Mouse (Mus musculus) left cerebral cortex, adult 11 months (tissue): ENCODE results near the gene Foxn3.

Experiments used
- DNase-seq: peaks from one replicate; pipeline ENCODE4 v3.0.0; 2022; ENCODE audit warnings: low spot score

The Foxn3 gene

DNA sequence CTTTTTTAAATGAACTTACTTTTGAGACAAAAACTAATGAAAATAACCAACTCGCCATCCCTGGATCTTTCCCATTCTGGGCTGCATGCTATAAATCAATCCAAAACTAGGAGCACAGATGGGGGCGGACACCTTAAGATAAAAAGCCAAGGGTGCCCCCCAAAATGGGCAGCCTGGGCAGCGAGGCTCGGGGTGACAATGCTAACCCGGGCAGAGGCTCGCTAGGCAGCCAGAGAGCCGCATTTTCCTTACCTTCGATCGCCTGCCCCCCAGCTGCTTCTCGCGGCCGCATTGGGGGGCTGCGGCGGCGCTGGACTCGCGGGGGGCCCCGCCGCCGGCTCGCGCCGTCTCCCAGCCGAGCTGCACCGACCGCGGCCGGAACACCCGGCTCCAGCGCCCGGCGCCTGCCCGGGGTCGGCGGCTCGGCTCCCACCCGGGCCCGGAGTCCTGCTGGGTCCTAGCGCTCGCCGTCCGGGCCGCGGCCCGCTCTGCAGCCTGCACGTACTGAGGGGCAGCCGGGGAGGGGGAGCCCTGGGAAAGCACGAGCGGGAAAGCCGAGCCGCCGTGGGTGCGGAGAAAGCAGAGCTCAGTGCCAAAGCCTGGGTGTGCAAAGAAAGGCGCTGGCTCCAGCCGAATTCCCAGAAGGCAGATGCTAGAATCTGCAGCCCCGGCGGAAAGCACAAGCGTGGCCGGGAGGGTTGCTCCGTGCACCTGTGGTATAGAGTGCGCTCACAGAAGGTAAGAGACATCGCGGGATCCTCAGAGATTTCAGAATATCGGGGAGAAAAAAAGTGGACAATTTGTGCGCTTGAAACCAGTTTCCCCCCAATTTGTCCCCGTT is at the start of gene Foxn3:
Foxn3 (minus strand) TSS at position 364 of the 841 bp plus-strand sequence.
- DNase-seq, result peak; percentile 29

DNA sequence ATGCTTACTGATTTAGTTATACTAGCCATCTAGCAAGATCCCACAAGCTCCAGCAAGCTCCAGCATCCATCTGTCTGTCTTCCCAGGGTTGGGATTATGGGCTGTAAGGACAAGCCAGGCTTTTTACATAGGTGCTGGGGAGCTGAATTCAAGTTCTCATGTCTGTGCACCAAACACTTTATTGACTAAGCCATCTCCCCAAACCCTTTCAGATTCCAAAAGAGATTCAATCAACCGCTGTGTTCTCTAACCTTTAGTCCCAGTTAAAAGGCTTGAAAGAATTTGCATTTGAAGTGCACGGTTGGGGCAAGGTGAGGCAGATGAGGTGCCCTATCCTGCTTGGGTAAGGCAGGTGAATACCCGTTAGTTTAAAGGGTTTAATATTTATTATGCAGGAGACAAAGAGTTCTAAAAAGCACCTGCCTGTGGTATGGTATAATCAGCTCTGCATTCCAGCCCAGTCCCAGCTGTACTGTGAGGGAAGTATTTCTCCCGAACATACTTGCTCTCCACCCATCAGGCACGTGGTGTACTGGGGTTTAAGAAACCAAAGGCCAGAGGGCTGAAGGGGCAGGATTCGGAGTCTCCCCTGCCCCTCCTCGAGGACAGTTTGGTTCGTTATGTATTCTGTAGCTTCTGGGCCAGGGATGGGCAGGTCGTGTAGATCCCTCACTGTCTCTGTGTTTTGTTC is 48.9 kb upstream of the Foxn3 start:
- no peak for DNase-seq

DNA sequence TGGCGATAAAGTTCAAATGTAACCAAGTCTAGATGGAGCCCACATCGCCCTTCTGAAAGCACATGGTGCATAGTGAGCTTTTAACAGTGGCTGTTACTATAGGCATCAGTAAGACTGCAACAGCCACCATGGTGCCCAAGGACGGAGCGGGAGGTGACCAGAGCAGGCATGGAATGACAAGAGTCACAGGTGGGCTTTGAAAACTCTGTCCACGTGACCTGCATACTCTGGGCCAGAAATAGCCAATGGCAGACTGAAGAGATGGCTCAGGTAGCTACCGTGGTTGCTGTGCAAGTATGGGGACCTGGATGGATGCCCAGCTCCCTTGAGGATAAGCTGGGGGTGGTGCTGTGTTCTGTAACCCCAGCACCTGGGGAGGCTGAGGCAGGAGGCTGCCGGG is 47.5 kb upstream of the Foxn3 start:
- DNase-seq, result no peak

DNA sequence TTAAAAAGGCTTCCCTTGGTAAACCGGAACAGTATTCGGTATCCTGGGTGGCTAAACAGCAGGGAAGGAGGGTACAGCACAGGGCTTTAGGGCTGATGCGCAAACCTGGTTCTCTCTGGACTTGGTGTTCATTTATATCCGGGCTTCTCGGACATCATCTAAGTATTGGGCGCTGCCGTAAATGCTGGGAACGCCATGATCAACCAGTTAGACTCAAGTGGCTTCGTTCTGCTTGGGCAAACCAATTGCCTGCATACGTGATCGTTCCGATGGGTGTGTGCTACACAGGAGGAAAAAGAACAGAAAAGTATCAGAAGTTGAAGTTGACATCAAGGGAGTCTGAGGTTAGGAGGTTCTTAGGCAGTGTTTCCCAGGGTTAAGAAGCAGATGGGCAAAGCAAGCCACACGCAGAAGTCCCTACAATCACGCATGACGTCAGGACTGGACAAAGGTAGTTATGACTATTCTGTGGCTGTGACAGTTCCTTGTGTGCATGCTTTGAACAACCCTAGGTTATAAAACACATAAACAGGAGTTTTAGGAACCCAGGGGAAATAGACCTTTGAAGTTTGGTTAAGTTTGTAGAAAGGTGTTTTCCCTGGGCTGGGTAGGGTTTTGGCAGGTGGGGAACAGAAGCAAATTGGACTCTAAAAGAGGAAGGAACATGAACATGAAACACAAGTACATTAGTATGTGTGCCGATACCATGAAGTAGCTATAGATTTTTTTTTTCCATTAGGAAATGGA is 46.9 kb upstream of the Foxn3 start:
- no peak for DNase-seq

DNA sequence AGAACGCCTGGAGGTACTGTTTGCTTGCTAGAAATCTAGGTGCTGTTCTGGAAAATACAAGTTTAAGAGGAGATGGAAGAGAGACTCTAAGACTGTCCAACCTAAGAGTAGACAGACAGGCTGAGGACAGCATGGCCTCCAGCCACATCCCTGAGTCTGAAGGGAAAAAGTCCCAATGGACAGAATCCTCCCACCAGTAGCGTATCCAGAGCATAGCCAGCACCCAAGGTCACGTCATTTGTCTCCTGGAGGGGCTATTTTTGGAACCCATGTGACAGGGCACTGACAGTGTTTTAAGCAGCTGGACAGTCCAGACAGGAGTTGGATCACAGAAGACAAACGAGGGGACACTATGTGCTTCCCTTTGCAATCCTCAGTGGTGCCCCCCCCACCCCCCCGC is 46.3 kb upstream of the Foxn3 start:
- DNase-seq, result no peak

DNA sequence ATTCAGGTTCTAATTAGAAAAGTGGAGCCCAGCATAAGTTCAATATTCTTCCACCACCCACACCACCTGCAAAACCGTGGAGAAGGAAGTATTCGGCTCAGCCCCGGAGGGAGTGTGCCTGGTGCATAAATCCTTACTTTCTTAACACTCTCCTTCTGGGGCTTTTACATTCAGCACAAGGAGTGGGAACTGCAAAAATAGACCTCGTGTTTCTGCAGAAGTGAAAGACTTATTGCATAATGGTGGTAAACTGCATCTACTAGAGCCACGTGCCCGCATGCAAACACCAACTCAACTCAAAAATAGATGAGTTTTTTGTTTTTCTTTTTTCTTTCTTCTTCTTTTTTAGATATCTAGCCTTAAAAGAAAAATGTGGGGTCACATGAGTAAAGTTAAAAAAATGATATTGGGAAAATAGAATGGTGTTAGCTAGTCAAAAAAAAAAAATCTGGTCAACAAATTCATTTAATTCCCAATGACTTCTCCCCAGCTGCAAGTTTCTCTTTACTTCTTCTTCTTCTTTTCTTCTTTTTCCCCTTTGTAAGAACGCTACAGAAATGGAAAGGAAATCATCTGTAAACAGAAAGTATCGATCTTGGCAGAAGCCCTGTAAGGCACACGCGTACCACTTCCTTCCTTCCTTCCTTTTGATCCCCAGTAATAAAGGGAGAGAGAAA is 45.0 kb upstream of the Foxn3 start:
- DNase-seq, result no peak

DNA sequence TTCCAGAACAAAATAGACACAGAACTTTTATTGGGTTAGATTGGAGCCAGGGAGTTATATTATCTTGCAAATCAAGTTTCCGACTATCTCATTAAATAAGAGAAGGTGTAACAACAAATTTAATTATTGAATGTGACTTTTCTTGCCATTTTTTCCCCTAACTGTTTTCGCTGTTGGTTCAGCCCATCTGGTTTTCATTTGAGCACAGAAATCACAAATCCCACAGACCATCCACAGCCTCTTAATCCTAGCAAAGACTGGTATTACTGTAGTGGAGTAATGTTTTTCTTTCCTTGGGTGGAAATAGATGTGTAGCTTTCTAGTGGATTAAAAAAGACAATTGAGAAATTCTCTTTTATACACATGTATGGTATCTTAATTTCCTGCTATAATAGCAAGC is 40.0 kb upstream of the Foxn3 start:
- DNase-seq, result no peak

DNA sequence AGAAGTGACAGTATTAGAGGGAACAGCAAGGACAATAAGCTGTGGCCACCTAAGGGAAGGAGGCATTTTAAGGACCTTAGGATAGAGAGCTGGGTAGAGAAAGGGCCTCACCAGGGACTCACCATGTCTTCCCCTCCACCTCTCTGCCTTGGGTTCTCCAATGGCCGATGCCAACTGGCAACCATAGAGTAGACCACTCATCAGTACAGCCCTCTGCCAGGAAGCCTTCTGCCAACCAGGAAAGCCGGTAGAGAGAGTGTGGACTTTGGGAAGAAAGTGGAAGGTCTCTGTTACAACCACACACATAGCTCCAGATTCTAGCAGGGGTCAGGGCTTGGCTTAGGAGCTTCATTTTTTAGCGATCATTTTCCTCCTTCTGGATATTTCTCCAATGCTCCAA is 38.5 kb upstream of the Foxn3 start:
- no peak for DNase-seq

DNA sequence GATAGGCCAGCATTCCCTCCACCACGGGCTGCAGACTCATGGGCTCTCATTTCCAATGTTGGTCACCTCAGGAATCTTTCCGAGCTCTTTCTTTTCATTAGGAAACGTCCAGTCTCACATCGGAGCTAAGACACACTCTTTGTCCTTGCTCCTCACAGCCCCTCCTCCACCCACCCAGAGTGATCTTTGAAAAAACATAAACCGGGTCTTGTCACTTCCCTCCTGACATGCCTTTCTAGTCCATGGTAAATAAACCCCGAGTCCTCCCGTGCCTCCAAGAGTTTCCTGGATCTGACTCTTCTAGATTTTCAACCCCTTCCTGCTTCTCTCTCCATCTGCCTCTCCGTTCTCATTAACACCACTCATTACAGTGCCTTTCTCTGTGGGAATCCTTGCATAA is 38.0 kb upstream of the Foxn3 start:
- DNase-seq, result no peak

DNA sequence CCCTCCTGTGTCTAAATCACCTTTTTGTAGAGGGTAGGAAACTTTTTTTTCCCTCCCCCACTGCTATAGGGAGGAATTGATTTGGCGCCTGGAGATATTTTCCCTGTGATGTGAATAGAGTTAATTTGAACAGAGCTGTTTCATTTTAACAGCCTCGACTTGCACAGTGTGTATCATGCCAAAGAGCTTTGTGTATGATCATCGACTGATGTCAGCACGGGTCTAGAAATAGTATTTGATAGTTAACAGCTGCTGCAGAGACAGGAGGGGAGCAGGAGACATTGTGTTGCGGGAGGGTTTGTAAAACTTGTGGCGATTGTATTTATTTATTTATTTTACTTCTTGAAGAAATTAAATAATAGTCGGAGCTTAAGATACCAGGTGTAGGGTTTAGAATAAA is 36.2 kb upstream of the Foxn3 start:
- no peak for DNase-seq

DNA sequence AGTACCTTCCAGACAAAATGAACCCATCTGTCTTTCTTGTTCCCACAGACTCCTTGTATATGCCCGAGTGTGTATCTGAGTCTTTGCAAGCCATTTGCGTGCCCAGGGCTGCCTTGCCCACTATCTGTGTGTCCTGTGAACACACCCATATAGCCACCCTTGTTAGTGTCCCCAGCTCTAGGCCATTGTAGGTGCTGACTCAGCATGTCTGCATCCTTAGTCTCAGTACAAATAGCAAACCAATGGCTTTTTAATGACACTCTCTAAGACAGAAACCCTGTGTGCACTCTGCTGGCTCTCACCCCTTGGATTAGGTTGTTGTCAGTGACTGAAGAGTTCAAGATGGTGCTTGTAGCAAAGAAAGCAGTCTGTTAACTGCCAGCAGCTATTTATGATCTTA is 33.0 kb upstream of the Foxn3 start:
- DNase-seq, result no peak

DNA sequence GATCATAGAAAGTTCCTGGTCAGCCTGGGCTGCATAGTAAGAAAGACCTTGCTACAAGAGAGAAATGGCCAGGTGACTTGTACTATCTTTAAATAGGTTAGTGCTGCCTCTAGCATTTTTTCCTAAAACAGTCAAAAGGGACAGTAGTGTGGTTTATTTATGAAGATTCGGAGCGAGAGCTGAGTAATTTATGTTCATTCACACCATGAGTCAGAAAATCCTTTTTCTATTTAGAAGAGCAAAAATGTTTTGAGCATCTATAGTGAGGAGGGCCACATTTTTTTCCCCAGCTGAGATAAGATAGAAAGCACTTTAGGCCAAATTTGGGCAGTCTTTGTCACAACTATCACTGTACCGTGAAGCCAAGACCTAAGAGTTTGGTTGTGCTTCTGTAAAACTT is 24.0 kb upstream of the Foxn3 start:
- DNase-seq, result no peak

DNA sequence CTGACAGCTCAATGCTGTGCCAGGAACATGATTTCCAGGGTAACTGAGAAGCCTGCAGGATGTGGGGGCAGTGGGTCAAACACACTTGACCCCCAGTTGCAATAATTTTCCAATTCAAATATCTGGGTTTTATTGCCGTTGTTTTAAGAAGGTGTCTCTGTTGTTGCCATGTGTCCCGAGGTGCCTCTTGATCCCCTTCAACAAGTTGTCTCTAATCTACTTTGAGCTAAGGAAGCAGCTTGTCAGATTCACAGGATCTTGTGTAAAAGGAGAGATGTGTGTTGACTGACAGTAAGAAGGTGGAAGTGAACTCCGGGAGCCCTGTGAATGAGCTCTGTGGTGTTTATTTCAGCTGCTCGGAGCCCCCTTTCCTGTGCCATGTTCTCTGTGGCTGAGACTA is 16.6 kb upstream of the Foxn3 start:
- no peak for DNase-seq

DNA sequence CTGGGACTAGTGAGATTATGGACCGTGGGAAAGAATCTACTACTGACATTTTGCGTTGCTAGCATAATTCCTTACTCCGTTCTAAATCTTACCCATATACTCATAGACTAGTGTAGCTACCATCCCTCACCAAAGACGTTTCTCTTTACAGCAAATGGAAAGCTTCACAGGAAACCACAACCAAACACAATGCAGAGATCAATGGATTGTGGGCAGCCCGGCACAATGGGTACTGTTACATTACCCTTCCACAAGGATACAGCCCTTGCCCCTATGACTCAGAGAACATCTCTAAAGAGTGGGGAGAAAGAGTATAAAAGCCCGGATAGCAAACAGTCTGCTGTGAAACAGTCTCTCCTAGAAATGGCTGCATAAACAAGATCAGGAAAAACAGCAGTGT is 13.3 kb upstream of the Foxn3 start:
- DNase-seq, result no peak

DNA sequence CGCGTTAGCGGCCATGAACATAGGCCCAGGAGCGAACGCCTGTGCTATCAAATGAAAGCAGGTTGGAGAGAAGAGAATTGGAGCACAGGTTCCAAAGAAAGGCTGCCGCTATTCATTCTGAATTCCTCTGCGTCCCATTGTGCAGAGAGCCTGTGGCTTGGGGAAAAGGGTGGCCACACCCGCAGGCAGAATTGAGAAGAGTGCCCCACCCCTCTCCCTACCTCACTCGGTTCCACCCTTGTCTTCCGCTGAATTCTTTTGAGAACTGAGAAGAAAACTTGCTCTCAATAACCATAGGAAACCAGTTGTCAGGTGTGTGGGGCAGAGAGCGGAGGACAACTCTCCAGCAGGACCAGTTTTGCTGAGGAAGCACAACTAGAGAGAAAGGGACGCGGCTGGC is 10.9 kb upstream of the Foxn3 start:
- DNase-seq, result no peak

DNA sequence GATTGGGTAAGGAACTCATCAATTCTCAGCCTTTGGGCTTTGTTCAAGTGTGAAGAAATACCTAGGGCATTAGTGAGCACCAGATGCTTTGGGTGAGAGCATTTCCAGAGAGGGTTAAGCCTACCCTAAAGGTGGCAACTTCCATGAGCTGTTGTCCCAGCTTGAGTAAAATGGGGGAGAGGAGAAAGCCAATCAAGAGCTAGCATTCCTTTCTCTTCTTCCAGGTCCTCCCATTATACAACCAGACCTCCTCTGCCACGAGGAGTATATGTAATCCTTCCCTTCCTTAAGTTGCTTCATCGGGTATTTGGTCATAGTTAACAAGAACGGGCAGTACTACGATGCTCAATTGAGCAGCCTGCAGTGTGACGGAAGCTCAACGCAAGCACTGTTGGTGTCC is 9.7 kb upstream of the Foxn3 start:
- no peak for DNase-seq

DNA sequence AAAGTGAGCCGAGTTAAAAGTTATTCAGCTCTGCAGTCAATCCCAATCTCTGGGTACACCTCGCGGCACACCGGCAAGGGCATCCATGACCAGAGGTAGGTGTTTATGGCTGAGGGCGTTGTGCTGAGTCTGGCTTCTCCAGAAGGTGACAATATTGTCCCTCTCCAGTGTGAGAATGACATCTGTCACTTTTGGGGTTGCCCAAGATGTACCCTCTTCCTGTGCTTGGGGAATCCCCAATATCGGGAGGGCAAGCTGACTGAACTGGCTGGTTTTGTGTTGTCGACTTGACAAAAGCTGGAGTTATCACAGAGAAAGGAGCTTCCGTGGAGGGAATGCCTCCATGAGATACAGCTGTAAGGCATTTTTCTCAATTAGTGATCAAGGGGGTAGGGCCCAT is 8.6 kb upstream of the Foxn3 start:
- DNase-seq, result no peak

DNA sequence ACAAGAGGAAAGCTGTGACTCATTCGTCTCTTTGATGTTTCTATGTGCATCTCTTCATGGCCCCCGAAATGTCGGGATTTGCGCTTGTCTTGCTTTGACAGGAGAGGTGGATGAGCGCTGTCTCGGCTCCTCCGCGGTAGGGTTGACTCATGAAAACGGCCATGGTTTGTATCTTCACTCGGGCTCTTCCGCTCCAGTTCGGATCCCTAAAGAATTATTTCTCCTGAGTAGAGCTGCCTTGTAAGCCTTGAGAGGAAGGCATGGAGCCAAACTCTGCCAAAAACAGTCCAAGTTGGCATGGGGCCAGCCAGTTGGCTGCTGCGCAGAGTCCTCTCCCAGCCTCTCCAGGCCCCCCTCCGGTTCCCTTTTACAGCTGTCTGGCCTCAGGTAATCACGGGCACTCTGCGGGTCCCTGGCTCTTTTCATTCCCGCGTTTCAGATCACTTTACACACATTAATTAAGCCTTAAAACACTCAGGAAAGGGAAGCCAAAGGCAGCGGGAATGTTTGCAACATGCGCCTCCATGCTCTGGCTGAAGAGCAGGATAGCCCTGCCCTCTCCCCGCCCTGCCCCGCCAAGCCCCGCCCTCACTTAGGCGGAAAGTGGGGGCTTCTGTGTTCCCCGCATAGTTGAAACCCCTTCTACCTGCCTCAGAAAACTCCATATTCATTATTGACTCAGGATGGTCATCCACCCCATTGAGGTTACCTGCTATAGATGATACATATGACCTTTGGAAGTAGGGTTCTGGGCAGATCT is 7.0 kb upstream of the Foxn3 start:
- DNase-seq, result peak; percentile 53

DNA sequence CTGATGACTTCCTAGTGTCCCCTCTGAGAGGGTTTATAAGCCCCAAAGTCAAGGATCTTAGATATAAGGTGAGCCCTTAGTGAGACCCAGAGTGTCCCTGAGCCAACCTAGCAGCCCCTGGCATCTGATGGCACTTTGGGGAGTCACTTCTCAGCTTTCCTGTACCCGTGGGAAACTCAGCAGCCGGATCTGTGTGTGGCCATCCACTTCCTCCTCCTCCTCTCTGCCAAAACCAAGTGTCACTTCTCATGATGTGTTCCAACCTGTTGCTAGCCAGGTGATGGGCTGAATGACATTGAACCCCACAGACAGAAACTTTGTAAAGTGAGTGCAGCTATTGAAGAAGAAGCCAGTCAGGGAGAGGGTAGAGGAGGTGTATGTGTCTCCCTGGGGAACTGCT is 2.2 kb upstream of the Foxn3 start:
- DNase-seq, result no peak

DNA sequence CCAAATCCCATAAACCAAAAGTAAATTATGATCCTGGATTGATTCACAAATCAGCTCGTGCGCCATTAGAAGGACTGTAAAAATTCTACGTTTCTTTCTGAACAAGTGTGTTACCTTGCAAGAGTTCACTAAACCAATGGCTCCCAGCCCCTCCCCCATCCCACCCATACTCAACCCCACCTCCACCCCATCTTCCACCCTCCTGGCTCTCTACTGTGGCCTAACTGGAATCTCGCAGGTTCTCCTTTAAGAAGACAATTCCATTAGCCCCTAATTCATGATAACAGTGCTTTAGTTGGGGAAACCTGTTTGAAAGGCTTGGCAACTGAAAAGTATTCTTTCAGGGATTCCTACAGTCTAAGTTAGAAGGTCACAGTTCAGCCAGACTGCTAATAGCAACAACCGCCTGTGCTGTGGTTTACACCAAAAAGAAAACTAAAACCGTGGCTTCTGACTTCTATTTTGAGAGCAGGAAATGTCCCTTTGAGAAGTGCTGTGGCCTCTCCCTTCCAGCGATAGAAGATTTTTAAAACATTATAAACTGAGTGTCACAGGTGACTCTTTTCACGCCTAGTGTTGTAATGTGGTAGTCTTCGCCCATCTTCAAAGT is 1.0 kb upstream of the Foxn3 start:
- no peak for DNase-seq

DNA sequence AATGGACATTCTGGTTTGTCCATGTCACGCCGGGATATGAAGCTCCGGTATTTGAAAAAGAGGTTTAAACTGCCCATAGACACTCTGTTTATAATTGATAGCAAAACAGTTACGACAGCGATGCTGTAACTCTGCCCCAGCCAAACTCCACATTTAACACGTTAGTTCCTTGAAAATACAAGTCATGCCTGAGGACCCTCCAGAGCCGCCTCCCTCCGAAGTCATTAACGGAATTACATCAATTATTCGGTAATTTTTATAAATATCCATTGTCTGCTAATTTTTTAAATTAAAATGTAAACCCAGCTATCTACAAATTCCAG is 554 bp downstream of the Foxn3 start:
- no peak for DNase-seq
